Mouse (Mus musculus) embryonic fibroblast, embryonic 13.5 days (primary cell): ENCODE results near the gene Eid2.

ENCODE experiments used
- CTCF ChIP-seq: IDR thresholded peaks from 2 replicates; pipeline ENCODE4 v1.5.1; 2011; ENCODE audit warnings: mild to moderate bottlenecking, control low read depth, low read length, moderate library complexity, borderline replicate concordance; ENCODE audit not compliant: insufficient read depth
- POLR2A ChIP-seq: IDR thresholded peaks from 2 replicates; pipeline ENCODE4 v1.6.1; 2011; ENCODE audit warnings: low read depth, mild to moderate bottlenecking, control low read depth, low read length, moderate library complexity

DNA sequence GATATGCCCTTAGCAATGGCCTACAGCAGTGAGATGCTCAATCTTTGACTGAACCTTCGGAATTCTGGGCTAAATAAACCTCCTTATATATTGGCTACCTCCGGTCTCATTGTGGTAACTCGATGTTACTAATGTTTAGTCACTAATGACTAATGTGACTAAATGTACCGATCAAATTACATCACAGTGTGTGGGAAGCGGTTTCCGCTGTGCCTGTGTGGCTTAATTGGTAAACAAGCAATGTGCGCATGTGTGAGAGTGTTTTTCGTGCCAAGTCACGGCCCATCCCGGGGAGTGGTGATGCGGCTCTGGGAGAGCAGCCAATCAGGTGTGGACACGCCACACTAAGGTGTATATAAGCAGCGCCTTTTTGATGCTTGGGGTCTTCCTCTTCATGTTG is 2.3 kb upstream of the Eid2 start:
- TF ChIP-seq CTCF (no peak), POLR2A (no peak)
